Comparison of ENCODE assay signal across 11 mouse cellular contexts in genomic region chr16:5760821-5761220, GRCm38 (mm10).
"Had no signal": no experiment of that assay in that cellular context is flagged by ENCODE, and none has a peak within 500 bp of the region (broad histone marks: within the 10 kb centered on the region; RNA-seq: fewer than 3 reads in every experiment).

No protein-coding gene starts in this region.

- ATAC-seq: liver, postnatal 0 days; lung, postnatal 0 days; midbrain, embryonic 13.5 days; midbrain, embryonic 15.5 days had no signal

- DNase-seq: liver, embryonic 13.5 days; liver, postnatal 0 days; lung, adult 2 months; lung, postnatal 14 days; lung, postnatal 36 days; thymus, adult 2 months; thymus, postnatal 25 days; thymus, postnatal 4 days had no signal
